Mouse (Mus musculus) small intestine, adult 2 months (tissue): Measurements from ENCODE around the gene Cep290. TPM values are rescaled to one million over a fixed set of nuclear protein-coding genes. Genes with fewer than 3 reads are reported as not detected.

Source experiments
- H3K27ac ChIP-seq: fragments of 200-500 bp; 2 replicates; pipeline ENCODE4 v1.5.1; 2012; ENCODE audit warnings: low read depth, low read length, control low read depth, inconsistent platforms; ENCODE audit not compliant: insufficient read depth
- H3K27me3 ChIP-seq: fragments of 200-500 bp; 2 replicates; pipeline ENCODE4 v1.6.1; 2012; ENCODE audit warnings: mild to moderate bottlenecking, moderate library complexity, low read length, inconsistent platforms; ENCODE audit not compliant: control insufficient read depth, insufficient read depth
- H3K36me3 ChIP-seq: fragments of 200-500 bp; 2 replicates; pipeline ENCODE4 v1.6.1; 2012; ENCODE audit warnings: mild to moderate bottlenecking, low read length, control low read depth, inconsistent platforms; ENCODE audit not compliant: control insufficient read depth, insufficient read depth
- H3K4me1 ChIP-seq: fragments of 200-500 bp; 2 replicates; pipeline ENCODE4 v1.6.1; 2012; ENCODE audit warnings: low read length, inconsistent platforms, mixed read lengths; ENCODE audit not compliant: control insufficient read depth, insufficient read depth, insufficient read length
- H3K4me3 ChIP-seq: fragments of 200-500 bp; 2 replicates; pipeline ENCODE4 v1.5.1; 2012; ENCODE audit warnings: low read depth, mild to moderate bottlenecking, control low read depth, inconsistent platforms, low read length, moderate library complexity
- CTCF ChIP-seq: fragments of 200-500 bp; IDR thresholded peaks from 2 replicates; pipeline ENCODE4 v1.5.1; 2012; ENCODE audit warnings: low read depth, mild to moderate bottlenecking, control low read depth, inconsistent platforms, low read length, moderate library complexity, mixed read lengths; ENCODE audit not compliant: insufficient replicate concordance, insufficient read length; ENCODE audit errors: extremely low read depth
- POLR2A ChIP-seq: fragments of 200-500 bp; IDR thresholded peaks from 2 replicates; pipeline ENCODE4 v1.6.1; 2012; ENCODE audit warnings: low read depth, mild to moderate bottlenecking, control low read depth, inconsistent platforms, low read length, moderate library complexity
- WGBS: fragments of 180-500 bp; shearing (Covaris S2); methylation state at CpG from one replicate; pipeline ENCODE4 v1.1.7; 2018; 5-methylcytosine and 5-hydroxymethylcytosine counted together
- polyA plus RNA-seq: library from polyadenylated mRNA; depleted of rRNA; stranded (reverse); fragments of >200 nt; gene quantifications from 2 replicates; pipeline ENCODE4 v1.2.3, GENCODE M21; 2012; rRNA removed

Cep290 gene
- polyA plus RNA-seq, result 0.06 TPM in 1 of 2 replicates, not detected in the other

GRCm38 (mm10) chr10:100487097-100487978, at the start of gene Cep290, which contains the start of gene Tmtc3:
Gene Cep290, plus strand, starts transcription at chr10:100487558.
Gene Tmtc3, minus strand, starts transcription at chr10:100487350.
- WGBS, result under 1% methylated on average over 63 of the region's 63 CpGs
- Histone ChIP-seq H3K27me3 (no peaks in the 10 kb centered on the region), H3K27ac (peak within 1 kb of the TSS; percentile 63), H3K4me1 (no peaks in the 10 kb centered on the region; the same call in 1 of the 2 replicates), H3K36me3 (peaks cover 1% of the 10 kb centered on the region; the same call in 1 of the 2 replicates), H3K4me3 (peak within 1 kb of the TSS; percentile 82)
- no peak; the same call in 1 of the 2 replicates for TF ChIP-seq POLR2A
- TF ChIP-seq CTCF, result no peak

DNA sequence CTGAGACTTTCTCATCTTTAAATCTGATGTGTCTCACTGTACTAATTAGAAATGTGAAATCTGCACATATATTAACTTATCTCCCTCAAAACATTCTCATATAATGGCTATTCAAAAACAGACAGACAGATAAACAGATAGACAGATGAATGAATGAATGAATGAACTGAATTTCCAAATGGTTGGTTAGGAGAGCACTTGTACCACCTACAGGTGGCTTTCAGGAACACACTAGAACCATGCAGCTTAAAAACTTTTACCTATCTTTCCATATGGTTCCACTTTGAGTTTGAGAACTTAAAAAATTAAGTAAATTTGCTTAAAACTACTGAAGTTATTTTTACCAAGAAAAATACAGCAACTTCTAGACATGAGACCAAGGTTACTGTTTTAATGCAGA, 38.0 kb upstream of the Cep290 start:
- TF ChIP-seq CTCF (no peak), POLR2A (no peak)
- no peak overlapping the region for H3K27ac ChIP-seq
- no peak overlapping the region for H3K4me3 ChIP-seq
- no peaks in the 10 kb centered on the region for H3K27me3 ChIP-seq
- H3K4me1 ChIP-seq, result no peaks in the 10 kb centered on the region
- H3K36me3 ChIP-seq, result peaks cover 12% of the 10 kb centered on the region

DNA sequence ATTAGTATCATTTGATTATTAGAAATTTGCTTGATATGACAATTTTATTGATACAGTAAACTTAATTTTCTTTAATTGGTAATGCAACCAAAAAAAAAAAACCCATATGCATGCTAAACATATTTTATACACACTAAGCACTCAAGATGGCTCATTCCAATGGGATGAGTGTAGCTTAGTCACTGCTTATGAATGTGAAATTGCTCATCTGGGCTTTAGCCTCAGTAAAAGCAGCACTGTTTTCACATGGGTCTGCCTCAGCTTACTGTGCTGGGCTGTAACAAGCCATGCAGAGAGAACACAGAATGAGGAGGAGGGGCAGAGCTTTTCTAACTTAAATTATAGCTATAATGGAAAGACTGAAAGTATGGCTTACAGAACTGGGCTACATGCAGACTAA, 26.8 kb upstream of the Cep290 start:
- H3K36me3 ChIP-seq, result peaks cover 19% of the 10 kb centered on the region
- no peak for TF ChIP-seq POLR2A
- H3K27ac ChIP-seq, result no peak overlapping the region
- no peaks in the 10 kb centered on the region for H3K4me1 ChIP-seq
- H3K27me3 ChIP-seq, result no peaks in the 10 kb centered on the region
- H3K4me3 ChIP-seq, result no peak overlapping the region

GRCm38 (mm10) chr10:100475040-100475439, 12.3 kb upstream of the Cep290 start:
- Histone ChIP-seq H3K4me3 (no peak overlapping the region), H3K36me3 (peaks cover 17% of the 10 kb centered on the region), H3K27me3 (no peaks in the 10 kb centered on the region), H3K4me1 (no peaks in the 10 kb centered on the region), H3K27ac (no peak overlapping the region)
- TF ChIP-seq POLR2A (no peak), CTCF (no peak)
- 53% methylated on average over 3 of the region's 3 CpGs for WGBS

GRCm38 (mm10) chr10:100479538-100479937, 7.8 kb upstream of the Cep290 start:
- no peak for TF ChIP-seq POLR2A
- no peak for TF ChIP-seq CTCF
- no peak overlapping the region for H3K4me3 ChIP-seq
- H3K4me1 ChIP-seq, result no peaks in the 10 kb centered on the region
- H3K27ac ChIP-seq, result no peak overlapping the region
- H3K36me3 ChIP-seq, result peaks cover 9% of the 10 kb centered on the region
- WGBS, result 91% methylated on average over 3 of the region's 3 CpGs
- no peaks in the 10 kb centered on the region for H3K27me3 ChIP-seq

DNA sequence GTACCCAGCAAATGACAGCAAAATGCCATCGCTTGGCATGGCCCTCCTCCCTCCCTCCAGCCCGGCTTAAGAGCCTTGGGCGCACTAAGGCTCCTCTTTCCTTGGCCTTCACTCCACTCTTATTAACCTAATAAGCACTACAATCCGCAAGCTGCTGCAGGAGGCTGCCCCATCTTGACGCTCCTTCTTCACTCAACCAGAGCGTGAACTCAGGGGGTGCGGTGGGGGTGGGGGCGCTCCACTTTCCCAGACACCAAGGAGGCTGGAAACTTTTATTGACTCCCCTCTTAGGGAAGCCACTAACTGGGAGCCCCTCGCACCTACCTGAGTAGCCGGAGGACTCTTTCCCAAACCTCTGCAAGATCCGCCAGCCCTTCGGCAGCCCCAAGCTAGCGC, 659 bp upstream of the Cep290 start:
- TF ChIP-seq CTCF, result 0 out of 2 replicates have a peak, but pooled peaks have one; percentile 1
- TF ChIP-seq POLR2A, result no peak
- H3K4me1 ChIP-seq, result no peaks in the 10 kb centered on the region; the same call in 1 of the 2 replicates
- peak overlapping the region; percentile 82 for H3K4me3 ChIP-seq
- peaks cover 1% of the 10 kb centered on the region; the same call in 1 of the 2 replicates for H3K36me3 ChIP-seq
- H3K27me3 ChIP-seq, result no peaks in the 10 kb centered on the region
- WGBS, result 0% methylated on average over 13 of the region's 13 CpGs
- H3K27ac ChIP-seq, result peak overlapping the region; percentile 63

DNA sequence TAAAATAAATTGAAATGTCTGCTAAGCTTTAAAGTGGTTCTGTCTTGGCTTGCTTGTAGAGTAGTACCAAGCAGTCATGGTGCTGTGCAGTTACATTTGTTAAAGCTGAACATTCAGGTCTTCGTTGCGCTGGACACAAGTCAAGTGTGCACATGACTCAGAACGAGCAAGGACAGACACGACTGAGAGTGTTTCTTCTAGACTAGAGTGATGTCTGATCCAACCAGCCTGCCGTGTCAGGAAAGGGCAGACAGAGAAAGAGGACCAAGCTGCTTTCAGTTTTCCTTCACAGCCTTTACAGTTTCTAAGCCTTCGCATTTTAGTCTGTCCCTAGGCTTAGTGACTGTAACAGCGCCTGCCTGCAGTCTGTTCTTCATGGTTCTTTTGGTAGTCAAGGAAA, 4.6 kb downstream of the Cep290 start:
- H3K27me3 ChIP-seq, result no peaks in the 10 kb centered on the region
- H3K27ac ChIP-seq, result no peak overlapping the region
- H3K36me3 ChIP-seq, result peaks cover 3% of the 10 kb centered on the region
- H3K4me3 ChIP-seq, result no peak overlapping the region
- 90% methylated on average over 7 of the region's 7 CpGs for WGBS
- no peaks in the 10 kb centered on the region for H3K4me1 ChIP-seq
- no peak for TF ChIP-seq POLR2A
- no peak for TF ChIP-seq CTCF

GRCm38 (mm10) chr10:100498309-100498708, 11.0 kb downstream of the Cep290 start:
- H3K36me3 ChIP-seq, result peaks cover 10% of the 10 kb centered on the region
- no peaks in the 10 kb centered on the region for H3K4me1 ChIP-seq
- WGBS, result 49% methylated on average over 3 of the region's 3 CpGs

More at GRCm38 (mm10) chr10:100498309-100498708, 11.0 kb downstream of the Cep290 start:
- H3K27ac ChIP-seq, result no peak overlapping the region
- TF ChIP-seq CTCF (no peak), POLR2A (no peak)
- no peaks in the 10 kb centered on the region for H3K27me3 ChIP-seq
- no peak overlapping the region for H3K4me3 ChIP-seq
